Mouse (Mus musculus) kidney, embryonic 16.5 days (tissue): ENCODE results near the gene Wrap53. TPM values are rescaled to one million over a fixed set of nuclear protein-coding genes. Genes with fewer than 3 reads are reported as not detected.
A peak's percentile ranks its signal among the peaks of the same experiment; 100 is the strongest.
"Not testable (repeated sequence)": the region's sequence is repeated elsewhere in the genome, so short reads cannot be mapped to it uniquely, and the experiment has no call there.

ENCODE experiments used
- ATAC-seq: fragments of 200-750 bp; cut with Nextera tagmentation; 2 replicates; pipeline ENCODE4 v1.8.0; 2017; ENCODE audit warnings: moderate TSS enrichment; ENCODE audit not compliant: low FRiP score, low TSS enrichment
- H3K27ac ChIP-seq: fragments of 300-500 bp; sonication (generic); 2 replicates; pipeline ENCODE4 v1.5.1; 2014; ENCODE audit warnings: low read length
- H3K27me3 ChIP-seq: fragments of 300-500 bp; sonication (generic); 2 replicates; pipeline ENCODE4 v1.6.1; 2014; ENCODE audit warnings: low read length, control low read depth, mixed read lengths; ENCODE audit not compliant: insufficient read depth
- H3K36me3 ChIP-seq: fragments of 300-500 bp; sonication (generic); 2 replicates; pipeline ENCODE4 v1.6.1; 2014; ENCODE audit warnings: low read length, control low read depth, mixed read lengths; ENCODE audit not compliant: insufficient read depth
- H3K4me1 ChIP-seq: fragments of 300-500 bp; sonication (generic); 2 replicates; pipeline ENCODE4 v1.6.1; 2014; ENCODE audit warnings: low read length, control low read depth, mixed read lengths; ENCODE audit not compliant: insufficient read depth
- H3K4me2 ChIP-seq: fragments of 300-500 bp; sonication (generic); replicated peaks from 2 replicates; pipeline ENCODE4 v1.6.1; 2014; ENCODE audit warnings: low read depth, low read length
- H3K4me3 ChIP-seq: fragments of 300-500 bp; sonication (generic); 2 replicates; pipeline ENCODE4 v1.5.1; 2014; ENCODE audit warnings: mild to moderate bottlenecking, low read length
- H3K9ac ChIP-seq: fragments of 300-500 bp; sonication (generic); replicated peaks from 2 replicates; pipeline ENCODE4 v1.6.1; 2014; ENCODE audit warnings: low read length
- H3K9me3 ChIP-seq: fragments of 300-500 bp; sonication (generic); 2 replicates; pipeline ENCODE4 v1.6.1; 2016; ENCODE audit warnings: low read length, control low read depth
- WGBS: fragments of 180-500 bp; shearing (Covaris S2); extraction: QIAGEN DNeasy Blood & Tissue Kit; methylation state at CpG from one replicate; pipeline ENCODE4 v1.1.7; 2014; 5-methylcytosine and 5-hydroxymethylcytosine counted together
- polyA plus RNA-seq: library from polyadenylated mRNA; unstranded; fragments of >200 nt; fragmentation: Nextera tagmentation; extraction: Ambion mirVana; gene quantifications from 2 replicates; pipeline ENCODE4 v1.2.1, GENCODE M21; 2015

Gene Wrap53
- polyA plus RNA-seq, 1 experiment from 2014 or later, result 29.3 TPM

DNA sequence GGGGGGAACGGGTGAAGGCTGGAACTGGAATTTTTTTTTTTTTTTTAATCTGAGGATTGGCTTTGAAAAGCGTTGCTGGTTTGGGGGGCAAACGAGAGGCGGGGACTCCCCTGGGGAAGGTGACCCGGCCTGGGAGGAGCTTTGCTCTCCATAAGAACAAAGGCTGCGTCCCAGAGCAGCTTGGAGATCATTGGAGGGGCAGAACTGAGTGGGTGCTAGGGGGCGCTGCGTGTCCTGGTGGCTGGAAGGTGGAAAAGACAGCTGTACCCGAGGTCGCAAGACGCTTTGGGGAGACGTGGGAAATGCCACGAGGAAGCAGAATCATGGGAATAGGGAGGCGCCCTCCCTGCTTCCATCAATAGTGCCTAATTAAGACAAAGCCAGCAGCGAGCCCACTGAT is 33.0 kb downstream of the Wrap53 start:
- Histone ChIP-seq H3K9me3 (no peaks in the 10 kb centered on the region), H3K4me1 (peaks cover 24% of the 10 kb centered on the region), H3K4me2 (peak overlapping the region; percentile 80), H3K27ac (peak overlapping the region; percentile 69), H3K9ac (peak overlapping the region; percentile 74), H3K4me3 (peak overlapping the region; percentile 60), H3K27me3 (0 out of 2 replicates have a peak, but pooled peaks cover 3% of the 10 kb centered on the region), H3K36me3 (no peaks in the 10 kb centered on the region)
- ATAC-seq, result no peak
- WGBS, result 2% methylated on average over 15 of the region's 15 CpGs

DNA sequence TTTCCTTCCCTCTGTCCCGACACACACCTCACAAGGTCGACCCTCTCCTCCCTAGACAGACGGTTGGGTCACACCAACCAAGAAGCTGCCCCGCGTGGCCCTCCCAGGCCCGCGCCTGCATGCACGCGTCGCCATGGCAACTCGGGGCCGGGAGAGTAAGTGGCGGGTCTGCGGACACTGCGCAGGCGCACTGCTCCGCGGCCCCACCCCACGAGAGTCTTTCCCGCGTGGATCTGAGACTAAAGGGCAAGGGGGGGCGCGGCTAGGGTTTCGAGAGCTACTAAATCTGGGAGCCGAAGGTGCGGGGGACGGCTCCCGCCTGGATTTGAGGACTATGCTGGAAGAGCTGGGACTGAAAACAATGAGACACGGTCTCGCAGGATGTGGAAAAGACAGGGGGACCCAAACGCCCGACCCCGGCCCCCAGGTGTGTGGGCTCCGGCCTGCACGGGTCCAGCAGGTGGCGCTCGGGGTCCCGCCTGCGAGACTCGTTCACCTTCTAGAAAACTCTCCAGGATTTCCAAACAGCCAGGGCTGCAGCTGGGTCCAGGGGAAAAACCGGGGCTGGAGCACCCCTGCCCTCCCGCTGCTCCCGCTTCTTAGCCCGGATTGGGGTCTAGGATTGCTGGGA is 33.5 kb downstream of the Wrap53 start:
- H3K27ac ChIP-seq, result peak overlapping the region; percentile 69
- H3K9me3 ChIP-seq, result no peaks in the 10 kb centered on the region
- peak overlapping the region; percentile 60 for H3K4me3 ChIP-seq
- peak overlapping the region; percentile 80 for H3K4me2 ChIP-seq
- peak; percentile 76 for ATAC-seq
- no peaks in the 10 kb centered on the region for H3K36me3 ChIP-seq
- under 1% methylated on average over 44 of the region's 44 CpGs for WGBS
- H3K4me1 ChIP-seq, result peaks cover 24% of the 10 kb centered on the region
- H3K27me3 ChIP-seq, result 0 out of 2 replicates have a peak, but pooled peaks cover 3% of the 10 kb centered on the region
- peak overlapping the region; percentile 74 for H3K9ac ChIP-seq

DNA sequence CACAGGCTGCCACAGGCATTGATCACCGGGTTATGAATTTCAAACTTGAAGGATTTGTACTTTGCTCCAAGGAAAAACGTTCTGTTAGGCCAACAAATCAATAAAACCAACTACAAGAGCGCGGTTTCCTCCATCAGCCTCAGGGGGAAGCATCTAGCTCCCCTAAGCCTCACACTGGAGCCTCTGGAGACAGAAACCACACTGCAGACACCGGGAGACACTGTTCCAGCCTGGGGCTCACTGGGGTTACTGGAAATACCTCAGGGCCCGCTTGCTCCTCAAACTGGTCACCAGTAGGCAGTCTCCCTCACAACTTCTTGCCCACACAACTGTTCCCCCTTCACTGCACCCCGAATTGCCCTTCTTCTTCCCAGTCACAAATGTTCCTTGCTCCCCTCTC is 34.1 kb downstream of the Wrap53 start:
- H3K36me3 ChIP-seq, result no peaks in the 10 kb centered on the region
- H3K9ac ChIP-seq, result peak overlapping the region; percentile 74
- peak overlapping the region; percentile 69 for H3K27ac ChIP-seq
- no peak for ATAC-seq
- H3K4me1 ChIP-seq, result peaks cover 24% of the 10 kb centered on the region
- no peaks in the 10 kb centered on the region for H3K9me3 ChIP-seq
- 16% methylated on average over 7 of the region's 7 CpGs for WGBS
- peak overlapping the region; percentile 60 for H3K4me3 ChIP-seq
- 0 out of 2 replicates have a peak, but pooled peaks cover 3% of the 10 kb centered on the region for H3K27me3 ChIP-seq
- peak overlapping the region; percentile 80 for H3K4me2 ChIP-seq

- Histone ChIP-seq H3K4me3 (no peak overlapping the region), H3K4me2 (no peak overlapping the region), H3K27ac (no peak overlapping the region), H3K9ac (no peak overlapping the region), H3K36me3 (no peaks in the 10 kb centered on the region), H3K4me1 (peaks cover 15% of the 10 kb centered on the region), H3K27me3 (0 out of 2 replicates have a peak, but pooled peaks cover 3% of the 10 kb centered on the region), H3K9me3 (no peaks in the 10 kb centered on the region)
- no peak for ATAC-seq
- WGBS, result 45% methylated on average over 3 of the region's 3 CpGs
Observed at GRCm38 (mm10) chr11:69543598-69543997, 36.5 kb downstream of the Wrap53 start.

DNA sequence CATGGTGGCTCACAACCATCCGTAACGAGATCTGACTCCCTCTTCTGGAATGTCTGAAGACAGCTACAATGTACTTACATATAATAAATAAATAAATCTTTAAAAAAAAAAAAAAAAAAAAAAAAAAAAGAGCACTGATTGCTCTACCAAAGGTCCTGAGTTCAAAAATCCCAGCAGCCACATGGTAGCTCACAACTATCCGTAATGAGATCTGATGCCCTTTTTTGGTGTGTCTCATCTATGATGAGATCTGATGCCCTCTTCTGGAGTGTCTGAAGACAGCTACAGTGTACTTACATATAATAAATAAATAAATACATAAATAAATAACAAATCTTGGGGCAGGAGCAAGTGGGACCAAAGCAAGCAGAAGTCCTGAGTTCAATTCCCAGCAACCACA is 38.3 kb downstream of the Wrap53 start:
- H3K27ac ChIP-seq, H3K9ac ChIP-seq, H3K4me1 ChIP-seq, H3K4me3 ChIP-seq, H3K9me3 ChIP-seq, H3K27me3 ChIP-seq, H3K4me2 ChIP-seq, H3K36me3 ChIP-seq, ATAC-seq: not testable (repeated sequence)
- WGBS, result 68% methylated on average over 1 of the region's 3 CpGs

DNA sequence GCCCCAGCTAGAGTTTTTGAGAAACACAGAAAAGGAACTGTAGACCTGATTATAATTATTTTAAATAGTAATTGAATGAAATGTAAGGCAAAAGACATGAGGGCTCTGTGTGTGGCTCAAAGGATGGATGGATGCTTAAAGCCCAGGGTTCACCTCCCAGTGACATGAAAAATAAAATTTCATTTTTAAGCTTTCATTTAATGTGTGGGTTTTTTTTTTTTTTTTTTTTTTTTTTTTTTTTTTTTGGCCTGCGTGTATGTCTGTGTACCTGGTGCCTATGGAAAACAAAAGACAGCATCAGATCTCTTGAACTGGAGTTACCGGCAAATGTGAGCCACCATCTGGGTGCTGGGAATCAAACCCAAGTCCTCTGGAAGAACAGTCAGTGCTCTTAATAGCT is 39.4 kb downstream of the Wrap53 start:
- Histone ChIP-seq H3K36me3 (no peaks in the 10 kb centered on the region), H3K4me2 (no peak overlapping the region), H3K9ac (no peak overlapping the region), H3K4me1 (0 out of 2 replicates have a peak, but pooled peaks cover under 1% of the 10 kb centered on the region), H3K4me3 (no peak overlapping the region), H3K9me3 (no peaks in the 10 kb centered on the region), H3K27me3 (no peaks in the 10 kb centered on the region), H3K27ac (no peak overlapping the region)
- no peak for ATAC-seq
- 95% methylated on average over 2 of the region's 2 CpGs for WGBS

DNA sequence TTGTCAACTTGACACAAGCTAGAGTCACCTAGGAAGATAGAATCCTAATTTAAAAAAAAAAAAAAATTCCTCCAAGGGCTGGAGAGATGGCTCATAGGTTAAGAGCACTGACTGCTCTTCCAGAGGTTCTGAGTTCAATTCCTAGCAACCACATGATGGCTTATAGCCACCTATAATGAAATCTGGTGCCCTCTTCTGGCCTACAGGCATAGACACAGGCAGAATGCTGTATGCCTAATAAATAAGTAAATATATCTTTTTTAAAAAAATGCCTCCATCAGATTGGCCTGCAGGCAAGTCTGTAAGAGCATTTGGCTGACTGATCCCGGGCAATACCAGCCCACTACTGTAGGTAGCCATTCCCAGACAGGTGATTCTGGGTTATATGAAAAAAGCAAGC is 45.1 kb downstream of the Wrap53 start:
- 66% methylated on average over 1 of the region's 1 CpGs for WGBS
- ATAC-seq, result no peak
- H3K36me3 ChIP-seq, result no peaks in the 10 kb centered on the region
- H3K4me3 ChIP-seq, result no peak overlapping the region
- H3K27me3 ChIP-seq, result no peaks in the 10 kb centered on the region
- no peak overlapping the region for H3K27ac ChIP-seq
- H3K4me2 ChIP-seq, result no peak overlapping the region
- H3K9me3 ChIP-seq, result no peaks in the 10 kb centered on the region
- no peak overlapping the region for H3K9ac ChIP-seq
- no peaks in the 10 kb centered on the region for H3K4me1 ChIP-seq

- 81% methylated on average over 7 of the region's 7 CpGs for WGBS
Observed at GRCm38 (mm10) chr11:69532480-69533150, 47.4 kb downstream of the Wrap53 start.

GRCm38 (mm10) chr11:69530755-69531154 is 49.3 kb downstream of the Wrap53 start:
- not testable (repeated sequence) for H3K9ac ChIP-seq, H3K9me3 ChIP-seq, H3K36me3 ChIP-seq, H3K27ac ChIP-seq, H3K4me1 ChIP-seq, H3K4me3 ChIP-seq, ATAC-seq, H3K4me2 ChIP-seq, H3K27me3 ChIP-seq
- 94% methylated on average over 6 of the region's 6 CpGs for WGBS

More at GRCm38 (mm10) chr11:69532480-69533150, 47.4 kb downstream of the Wrap53 start:
- Histone ChIP-seq H3K9me3 (no peaks in the 10 kb centered on the region), H3K4me2 (no peak overlapping the region), H3K27ac (no peak overlapping the region), H3K4me1 (0 out of 2 replicates have a peak, but pooled peaks cover 2% of the 10 kb centered on the region), H3K4me3 (no peak overlapping the region), H3K27me3 (no peaks in the 10 kb centered on the region), H3K9ac (no peak overlapping the region), H3K36me3 (no peaks in the 10 kb centered on the region)
- no peak for ATAC-seq

DNA sequence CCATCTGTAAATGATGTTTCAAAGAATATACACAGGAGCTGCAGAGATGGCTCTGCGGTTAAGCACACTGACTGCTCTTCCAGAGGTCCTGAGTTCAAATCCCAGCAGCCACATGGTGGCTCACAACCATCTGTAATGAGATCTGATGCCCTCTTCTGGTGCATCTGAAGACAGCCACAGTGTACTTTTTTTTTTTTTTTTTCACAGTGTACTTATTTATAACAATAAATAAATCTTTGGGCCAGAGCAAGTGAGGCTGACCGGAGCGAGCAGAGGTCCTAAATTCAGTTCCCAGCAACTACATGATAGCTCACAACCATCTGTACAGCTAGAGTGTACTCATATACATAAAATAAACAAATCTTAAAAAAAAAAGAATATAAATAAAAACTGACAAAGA is 49.8 kb downstream of the Wrap53 start:
- H3K4me3 ChIP-seq, H3K27me3 ChIP-seq, H3K4me1 ChIP-seq, H3K9ac ChIP-seq, H3K9me3 ChIP-seq, H3K27ac ChIP-seq, H3K4me2 ChIP-seq, ATAC-seq, H3K36me3 ChIP-seq: not testable (repeated sequence)
- 73% methylated on average over 3 of the region's 3 CpGs for WGBS
